Mouse (Mus musculus): Measurements from ENCODE around the gene Cryaa. TPM values are rescaled to one million over a fixed set of nuclear protein-coding genes. Genes with fewer than 3 reads are reported as not detected.

The Cryaa gene
- polyA plus RNA-seq, 1 experiment from 2014 or later: not detected

- H3K4me1 ChIP-seq (ENCODE audit: control insufficient read depth, insufficient read depth, low read length): peaks cover 11% of the 10 kb centered on the region
- peak overlapping the region; percentile 91 for H3K9ac ChIP-seq (ENCODE audit: low read length)
- peak overlapping the region; percentile 76 for H3K4me3 ChIP-seq (ENCODE audit: low read depth, low read length)
- no peaks in the 10 kb centered on the region for H3K9me3 ChIP-seq (ENCODE audit: control insufficient read depth, low read length)
- peak; percentile 79 for DNase-seq (ENCODE audit: low spot score, missing footprints)
- no peak overlapping the region for H3K27ac ChIP-seq (ENCODE audit: low read depth, low read length)
- peaks cover 16% of the 10 kb centered on the region for H3K36me3 ChIP-seq (ENCODE audit: control insufficient read depth, insufficient read depth, low read length)
- ATAC-seq (ENCODE audit: low FRiP score): no peak
- peak overlapping the region; percentile 74 for H3K4me2 ChIP-seq
- 56% methylated on average over 12 of the region's 12 CpGs for WGBS
- H3K27me3 ChIP-seq (ENCODE audit: control insufficient read depth, insufficient read depth, low read length): no peaks in the 10 kb centered on the region
These were observed 20.2 kb upstream of the Cryaa start for GRCm38 (mm10) chr17:31657141-31657983.

GRCm38 (mm10) chr17:31658136-31658467 is 19.5 kb upstream of the Cryaa start:
- DNase-seq (ENCODE audit: low spot score, missing footprints): no peak
- peaks cover 11% of the 10 kb centered on the region for H3K4me1 ChIP-seq (ENCODE audit: control insufficient read depth, insufficient read depth, low read length)
- H3K27ac ChIP-seq (ENCODE audit: low read depth, low read length): peak overlapping the region; percentile 67
- no peak for ATAC-seq (ENCODE audit: low FRiP score)
- H3K36me3 ChIP-seq (ENCODE audit: control insufficient read depth, insufficient read depth, low read length): peaks cover 16% of the 10 kb centered on the region
- H3K27me3 ChIP-seq (ENCODE audit: control insufficient read depth, insufficient read depth, low read length): no peaks in the 10 kb centered on the region
- no peaks in the 10 kb centered on the region for H3K9me3 ChIP-seq (ENCODE audit: control insufficient read depth, low read length)
- H3K4me3 ChIP-seq (ENCODE audit: low read depth, low read length): peak overlapping the region; percentile 76
- WGBS: under 1% methylated on average over 27 of the region's 27 CpGs
- H3K4me2 ChIP-seq: peak overlapping the region; percentile 74
- H3K9ac ChIP-seq (ENCODE audit: low read length): peak overlapping the region; percentile 91

- DNase-seq (ENCODE audit: low spot score, missing footprints) (peak; percentile 100), ATAC-seq (ENCODE audit: low FRiP score) (peak; percentile 99)
- Histone ChIP-seq H3K4me1 (ENCODE audit: control insufficient read depth, insufficient read depth, low read length) (peaks cover 11% of the 10 kb centered on the region), H3K4me2 (peak within 1 kb of the TSS; percentile 74), H3K9me3 (ENCODE audit: control insufficient read depth, low read length) (no peaks in the 10 kb centered on the region), H3K27ac (ENCODE audit: low read depth, low read length) (peak within 1 kb of the TSS; percentile 76), H3K36me3 (ENCODE audit: control insufficient read depth, insufficient read depth, low read length) (peaks cover 10% of the 10 kb centered on the region), H3K4me3 (ENCODE audit: low read depth, low read length) (peak within 1 kb of the TSS; percentile 76), H3K9ac (ENCODE audit: low read length) (peak within 1 kb of the TSS; percentile 91), H3K27me3 (ENCODE audit: control insufficient read depth, insufficient read depth, low read length) (no peaks in the 10 kb centered on the region)
- under 1% methylated on average over 76 of the region's 77 CpGs for WGBS
These were observed 19.0 kb upstream of the Cryaa start, which contains the start of gene U2af1 for GRCm38 (mm10) chr17:31658468-31659185. Gene U2af1, minus strand, starts transcription at chr17:31658892.

- no peak for DNase-seq (ENCODE audit: low spot score, missing footprints)
- Histone ChIP-seq H3K9ac (ENCODE audit: low read length) (no peak overlapping the region), H3K4me3 (ENCODE audit: low read depth, low read length) (no peak overlapping the region), H3K27ac (ENCODE audit: low read depth, low read length) (no peak overlapping the region), H3K36me3 (ENCODE audit: control insufficient read depth, insufficient read depth, low read length) (no peaks in the 10 kb centered on the region), H3K9me3 (ENCODE audit: control insufficient read depth, low read length) (no peaks in the 10 kb centered on the region), H3K27me3 (ENCODE audit: control insufficient read depth, insufficient read depth, low read length) (no peaks in the 10 kb centered on the region), H3K4me1 (ENCODE audit: control insufficient read depth, insufficient read depth, low read length) (peaks cover 11% of the 10 kb centered on the region), H3K4me2 (no peak overlapping the region)
- ATAC-seq (ENCODE audit: low FRiP score): no peak
- WGBS: 81% methylated on average over 8 of the region's 8 CpGs
These were observed 16.9 kb upstream of the Cryaa start for GRCm38 (mm10) chr17:31660661-31661250.

- H3K27me3 ChIP-seq (ENCODE audit: control insufficient read depth, insufficient read depth, low read length): no peaks in the 10 kb centered on the region
- no peak overlapping the region for H3K27ac ChIP-seq (ENCODE audit: low read depth, low read length)
- no peaks in the 10 kb centered on the region for H3K36me3 ChIP-seq (ENCODE audit: control insufficient read depth, insufficient read depth, low read length)
- no peak overlapping the region for H3K4me2 ChIP-seq
- ATAC-seq (ENCODE audit: low FRiP score) (no peak), DNase-seq (ENCODE audit: low spot score, missing footprints) (no peak)
- H3K4me3 ChIP-seq (ENCODE audit: low read depth, low read length): no peak overlapping the region
- no peak overlapping the region for H3K9ac ChIP-seq (ENCODE audit: low read length)
- H3K4me1 ChIP-seq (ENCODE audit: control insufficient read depth, insufficient read depth, low read length): peaks cover 5% of the 10 kb centered on the region
- no peaks in the 10 kb centered on the region for H3K9me3 ChIP-seq (ENCODE audit: control insufficient read depth, low read length)
These were observed 14.8 kb upstream of the Cryaa start for GRCm38 (mm10) chr17:31662855-31663254.

GRCm38 (mm10) chr17:31664760-31665159 is 12.8 kb upstream of the Cryaa start:
- ATAC-seq (ENCODE audit: low FRiP score): peak; percentile 52; the same call in 1 of the 2 replicates
- no peak overlapping the region for H3K27ac ChIP-seq (ENCODE audit: low read depth, low read length)
- WGBS: 12% methylated on average over 4 of the region's 4 CpGs

GRCm38 (mm10) chr17:31668306-31668705 is 9.3 kb upstream of the Cryaa start:
- H3K9ac ChIP-seq (ENCODE audit: low read length): no peak overlapping the region
- no peak overlapping the region for H3K4me2 ChIP-seq
- no peaks in the 10 kb centered on the region for H3K36me3 ChIP-seq (ENCODE audit: control insufficient read depth, insufficient read depth, low read length)
- DNase-seq (ENCODE audit: low spot score, missing footprints) (no peak), ATAC-seq (ENCODE audit: low FRiP score) (no peak)
- no peak overlapping the region for H3K27ac ChIP-seq (ENCODE audit: low read depth, low read length)
- H3K4me3 ChIP-seq (ENCODE audit: low read depth, low read length): no peak overlapping the region
- 89% methylated on average over 9 of the region's 9 CpGs for WGBS
- no peaks in the 10 kb centered on the region for H3K27me3 ChIP-seq (ENCODE audit: control insufficient read depth, insufficient read depth, low read length)
- peaks cover 4% of the 10 kb centered on the region; the same call in 1 of the 2 replicates for H3K4me1 ChIP-seq (ENCODE audit: control insufficient read depth, insufficient read depth, low read length)
- H3K9me3 ChIP-seq (ENCODE audit: control insufficient read depth, low read length): no peaks in the 10 kb centered on the region

More at GRCm38 (mm10) chr17:31664760-31665159, 12.8 kb upstream of the Cryaa start:
- Histone ChIP-seq H3K27me3 (ENCODE audit: control insufficient read depth, insufficient read depth, low read length) (no peaks in the 10 kb centered on the region), H3K9me3 (ENCODE audit: control insufficient read depth, low read length) (no peaks in the 10 kb centered on the region), H3K4me1 (ENCODE audit: control insufficient read depth, insufficient read depth, low read length) (no peaks in the 10 kb centered on the region), H3K4me3 (ENCODE audit: low read depth, low read length) (no peak overlapping the region), H3K36me3 (ENCODE audit: control insufficient read depth, insufficient read depth, low read length) (no peaks in the 10 kb centered on the region), H3K4me2 (no peak overlapping the region), H3K9ac (ENCODE audit: low read length) (no peak overlapping the region)
- DNase-seq (ENCODE audit: low spot score, missing footprints): peak; percentile 94

- Histone ChIP-seq H3K4me1 (ENCODE audit: control insufficient read depth, insufficient read depth, low read length) (peaks cover 4% of the 10 kb centered on the region; the same call in 1 of the 2 replicates), H3K27ac (ENCODE audit: low read depth, low read length) (peak overlapping the region; percentile 7; the same call in 1 of the 2 replicates), H3K4me3 (ENCODE audit: low read depth, low read length) (no peak overlapping the region), H3K9ac (ENCODE audit: low read length) (peak overlapping the region; percentile 9; the same call in 1 of the 2 replicates), H3K36me3 (ENCODE audit: control insufficient read depth, insufficient read depth, low read length) (no peaks in the 10 kb centered on the region), H3K4me2 (no peak overlapping the region), H3K9me3 (ENCODE audit: control insufficient read depth, low read length) (no peaks in the 10 kb centered on the region), H3K27me3 (ENCODE audit: control insufficient read depth, insufficient read depth, low read length) (no peaks in the 10 kb centered on the region)
- DNase-seq (ENCODE audit: low spot score, missing footprints) (no peak), ATAC-seq (ENCODE audit: low FRiP score) (no peak)
- WGBS: 12% methylated on average over 11 of the region's 11 CpGs
These were observed 7.4 kb upstream of the Cryaa start for GRCm38 (mm10) chr17:31670163-31670562.
